Mouse (Mus musculus): ENCODE results near the gene Amfr.

Gene Amfr

GRCm38 (mm10) chr8:93932873-93933272, 79.8 kb downstream of the Amfr start:
- peak; percentile 81 for DNase-seq (ENCODE audit: low spot score)

- no peak for DNase-seq (ENCODE audit: low spot score)
Measured at GRCm38 (mm10) chr8:93931336-93931735, 81.3 kb downstream of the Amfr start.

GRCm38 (mm10) chr8:93929233-93929632, 83.4 kb downstream of the Amfr start:
- no peak for DNase-seq (ENCODE audit: low spot score)

- DNase-seq (ENCODE audit: low spot score) = no peak
Measured at GRCm38 (mm10) chr8:93925513-93925912, 87.1 kb downstream of the Amfr start.

- DNase-seq (ENCODE audit: low spot score) = no peak
Measured at GRCm38 (mm10) chr8:93923897-93924334, 88.7 kb downstream of the Amfr start.

Data from urinary bladder, postnatal 25 days (tissue).